Mouse (Mus musculus): ENCODE measurements around the gene Slc36a2. TPM values are rescaled to one million over a fixed set of nuclear protein-coding genes. Genes with fewer than 3 reads are reported as not detected.

Gene Slc36a2
- total and polyA plus RNA-seq, 3 experiments: not detected

- TF ChIP-seq ETS1 (IDR thresholded peaks at IDR 0.05; ENCODE audit: low read depth, low read length): no peak
- no peak for TF ChIP-seq POLR2A (IDR thresholded peaks at IDR 0.05; ENCODE audit: control insufficient read depth in 1 of 2, insufficient read depth in 1 of 2, low read depth in 1 of 2, low read length in 2 of 2, poor library complexity in 1 of 2)
- TF ChIP-seq GABPA (IDR thresholded peaks at IDR 0.05; ENCODE audit: low read depth, low read length): no peak
- TF ChIP-seq SMC3 (IDR thresholded peaks at IDR 0.05; ENCODE audit: low read depth, low read length): no peak
- no peak for TF ChIP-seq ZC3H11A (IDR thresholded peaks at IDR 0.05; ENCODE audit: low read depth, low read length)
- TF ChIP-seq MXI1 (IDR thresholded peaks at IDR 0.05; ENCODE audit: low read depth, low read length): no peak
- TF ChIP-seq TCF12 (IDR thresholded peaks at IDR 0.05; ENCODE audit: low read depth, low read length): no peak
- TF ChIP-seq ELF1 (IDR thresholded peaks at IDR 0.05; ENCODE audit: low read depth, low read length): no peak
- TF ChIP-seq POLR2AphosphoS5 (IDR thresholded peaks at IDR 0.05; ENCODE audit: borderline replicate concordance, low read depth, low read length): no peak
- no peak for TF ChIP-seq NELFE (IDR thresholded peaks at IDR 0.05; ENCODE audit: low read depth, low read length)
- TF ChIP-seq E2F4 (IDR thresholded peaks at IDR 0.05; ENCODE audit: borderline replicate concordance, low read depth, low read length): no peak
- no peak for TF ChIP-seq ZKSCAN1 (IDR thresholded peaks at IDR 0.05; ENCODE audit: low read depth, low read length)
- no peak for TF ChIP-seq MAZ (IDR thresholded peaks at IDR 0.05; ENCODE audit: low read depth, low read length)
- Histone ChIP-seq H3K9me3 (replicated peaks; ENCODE audit: insufficient read depth, low read length) (no peaks in the 10 kb centered on the region), H3K27me3 (ENCODE audit: control insufficient read depth in 1 of 2, insufficient read depth in 2 of 2, low read length in 2 of 2) (no peaks in the 10 kb centered on the region), H3K79me2 (ENCODE audit: control insufficient read depth, insufficient read depth, low read length, poor library complexity) (no peaks in the 10 kb centered on the region; the same call in 1 of the 2 replicates), H3K4me1 (ENCODE audit: control insufficient read depth in 1 of 2, insufficient read depth in 2 of 2, low read length in 2 of 2) (peaks cover 10 to 24% of the 10 kb centered on the region in 2 experiments), H3K9ac (ENCODE audit: control insufficient read depth, low read depth, low read length, poor library complexity, severe bottlenecking) (no peak overlapping the region), H3K4me3 (ENCODE audit: control insufficient read depth in 1 of 2, insufficient read depth in 1 of 2, low read depth in 2 of 2, low read length in 2 of 2) (no peak overlapping the region), H3K27ac (ENCODE audit: control insufficient read depth, low read depth, low read length) (no peak overlapping the region), H3K36me3 (ENCODE audit: control insufficient read depth in 1 of 2, insufficient read depth in 2 of 2, low read length in 2 of 2) (peaks cover 0 to 9% of the 10 kb centered on the region in 2 experiments; a peak in 2 of 4 replicates)
- DNase-seq (ENCODE audit: low read depth, low spot score): no peak
Measured at GRCm38 (mm10) chr11:55109521-55110300, 75.2 kb downstream of the Slc36a2 start.

Other genes starting within 250 kb of the Slc36a2 start
- gene Tnip1, start 222.2 kb downstream of the Slc36a2 start, total RNA-seq (2012; rRNA removed): 8.1 and 10.5 TPM in 2 replicates
- gene Tnip1, start 222.2 kb downstream of the Slc36a2 start, polyA plus RNA-seq (2012; ENCODE audit: insufficient read depth in 1 of 2, insufficient read length in 2 of 2, low read depth in 1 of 2, low replicate concordance in 2 of 2, missing spikeins in 1 of 2): 10 to 100 TPM in 1 of 2 experiments, not detected in 1; 19.7 TPM
- 47.0 and 49.0 TPM in 2 replicates for gene Anxa6, start 151.6 kb downstream of the Slc36a2 start, total RNA-seq (2012; rRNA removed)
- 10 to 100 TPM in 1 of 2 experiments, not detected in 1; 49.4 TPM for gene Anxa6, start 151.6 kb downstream of the Slc36a2 start, polyA plus RNA-seq (2012; ENCODE audit: insufficient read depth in 1 of 2, insufficient read length in 2 of 2, low read depth in 1 of 2, low replicate concordance in 2 of 2, missing spikeins in 1 of 2)
- gene Ccdc69, start 106.9 kb downstream of the Slc36a2 start, total RNA-seq (2012; rRNA removed): 0.31 and 0.72 TPM in 2 replicates
- under 1 TPM in 1 of 2 experiments, not detected in 1; 0.42 TPM for gene Ccdc69, start 106.9 kb downstream of the Slc36a2 start, polyA plus RNA-seq (2012; ENCODE audit: insufficient read depth in 1 of 2, insufficient read length in 2 of 2, low read depth in 1 of 2, low replicate concordance in 2 of 2, missing spikeins in 1 of 2)
- 0.19 and 0.42 TPM in 2 replicates for gene Gm2a, start 87.0 kb downstream of the Slc36a2 start, total RNA-seq (2012; rRNA removed)
- under 1 TPM in 1 of 2 experiments, not detected in 1; 0.52 TPM for gene Gm2a, start 87.0 kb downstream of the Slc36a2 start, polyA plus RNA-seq (2012; ENCODE audit: insufficient read depth in 1 of 2, insufficient read length in 2 of 2, low read depth in 1 of 2, low replicate concordance in 2 of 2, missing spikeins in 1 of 2)
- 0.12 and 0.13 TPM in 2 replicates for gene Slc36a3, start 33.4 kb downstream of the Slc36a2 start, total RNA-seq (2012; rRNA removed)
- gene Slc36a3, start 33.4 kb downstream of the Slc36a2 start, polyA plus RNA-seq (2012; ENCODE audit: insufficient read depth in 1 of 2, insufficient read length in 2 of 2, low read depth in 1 of 2, low replicate concordance in 2 of 2, missing spikeins in 1 of 2): under 1 TPM in 1 of 2 experiments, not detected in 1; 0.15 TPM
- 2.8 and 3.1 TPM in 2 replicates for gene Slc36a1, start 19.3 kb upstream of the Slc36a2 start, total RNA-seq (2012; rRNA removed)
- gene Slc36a1, start 19.3 kb upstream of the Slc36a2 start, polyA plus RNA-seq (2012; ENCODE audit: insufficient read depth in 1 of 2, insufficient read length in 2 of 2, low read depth in 1 of 2, low replicate concordance in 2 of 2, missing spikeins in 1 of 2): 1 to 10 TPM in 1 of 2 experiments, not detected in 1; 5.2 TPM
- gene Fat2, start 151.5 kb upstream of the Slc36a2 start, total RNA-seq (2012; rRNA removed): under 0.01 and 0.03 TPM in 2 replicates
- under 1 TPM in 1 of 2 experiments, not detected in 1; 0.01 TPM for gene Fat2, start 151.5 kb upstream of the Slc36a2 start, polyA plus RNA-seq (2012; ENCODE audit: insufficient read depth in 1 of 2, insufficient read length in 2 of 2, low read depth in 1 of 2, low replicate concordance in 2 of 2, missing spikeins in 1 of 2)
- gene Sparc, start 238.1 kb upstream of the Slc36a2 start, total RNA-seq (2012; rRNA removed): not detected in 2 replicates
- gene Sparc, start 238.1 kb upstream of the Slc36a2 start, polyA plus RNA-seq (2012; ENCODE audit: insufficient read depth in 1 of 2, insufficient read length in 2 of 2, low read depth in 1 of 2, low replicate concordance in 2 of 2, missing spikeins in 1 of 2): not detected

Measured in MEL (cell line).